In genomic region chr7:68129546-68130253, GRCm38 (mm10) we compare ENCODE assay signal across 8 mouse cellular contexts.
DNase-seq lines count a peak whose midpoint lies in the region; ATAC-seq and TF ChIP-seq lines count a peak whose summit lies in the region.

No protein-coding gene starts in this region.

- intact Hi-C loops in left cerebral cortex, adult 2 months (cut with DNase I), result loop anchor here (1.0 to 10.0 kb wide), 4 partner anchors 173 to 445 kb away; no protein-coding TSS in a partner anchor

- DNase-seq in Patski (ENCODE audit: low read depth, low spot score), result no peak
- DNase-seq in cerebellum, postnatal 25 days, result peak; percentile 97 to 99
- DNase-seq in frontal cortex, postnatal 36 days (ENCODE audit: low spot score in 2 of 2), result peak; percentile 91 to 96
- DNase-seq in left cerebral cortex, adult 2 months (ENCODE audit: extremely low spot score in 1 of 2, low spot score in 2 of 2), result peak; percentile 88 to 94
- peak; percentile 94 to 97 for DNase-seq in right cerebral cortex, adult 2 months (ENCODE audit: low spot score in 2 of 2)
- DNase-seq in urinary bladder, postnatal 14 days (ENCODE audit: low spot score), result peak; percentile 91

- TF ChIP-seq CTCF in Patski (IDR thresholded peaks at IDR 0.05), result no peak
- no peak for TF ChIP-seq CTCF in left cerebral cortex, adult 2 months (IDR thresholded peaks at IDR 0.05)

- H3K9ac ChIP-seq in hindbrain, embryonic 16.5 days (ENCODE audit: low read depth, low read length), result peak overlapping the region; percentile 75

- CTCF ChIA-PET in Patski (lab: Charles Lee), result interaction anchor here (0.6 to 2.9 kb wide), 10 partner anchors 54 to 330 kb away, joined by 3 to 19 read pairs (median 3); no protein-coding TSS in a partner anchor

- 2% methylated on average over 19 of the region's 19 CpGs for WGBS in hindbrain, embryonic 16.5 days

- POLR2A ChIA-PET in Patski (lab: Charles Lee), result interaction anchor here (0.6 to 2.6 kb wide), 10 partner anchors 20 to 884 kb away, joined by 3 to 18 read pairs (median 3); no protein-coding TSS in a partner anchor

- H3K4me2 ChIP-seq in hindbrain, embryonic 16.5 days (ENCODE audit: low read length), result peak overlapping the region; percentile 69

- H3K27me3 ChIP-seq in Patski, result no peaks in the 10 kb centered on the region
- no peaks in the 10 kb centered on the region for H3K27me3 ChIP-seq in hindbrain, embryonic 16.5 days (replicated peaks; ENCODE audit: control insufficient read depth, insufficient read depth, low read length)

- H3K9me3 ChIP-seq in hindbrain, embryonic 16.5 days (ENCODE audit: control insufficient read depth, low read length), result no peaks in the 10 kb centered on the region

- no peaks in the 10 kb centered on the region for H3K36me3 ChIP-seq in hindbrain, embryonic 16.5 days (ENCODE audit: control insufficient read depth, insufficient read depth, low read length)

- H3K4me3 ChIP-seq in hindbrain, embryonic 16.5 days (ENCODE audit: low read length), result peak overlapping the region; percentile 57
- H3K4me3 ChIP-seq in left cerebral cortex, adult 2 months, result peak overlapping the region; percentile 46

- in situ Hi-C loops in Patski (cut with MboI; ENCODE audit: low pct_unique_long_range_greater_than_20kb), result loop anchor here (5.0 kb wide), 4 partner anchors 53 to 327 kb away; no protein-coding TSS in a partner anchor

- H3K27ac ChIP-seq in hindbrain, embryonic 16.5 days (ENCODE audit: low read depth, low read length), result peak overlapping the region; percentile 94
- peak overlapping the region; percentile 95 for H3K27ac ChIP-seq in left cerebral cortex, adult 2 months

- ATAC-seq in Patski, result peak; percentile 12
- peak; percentile 62 for ATAC-seq in hindbrain, embryonic 16.5 days
- ATAC-seq in megakaryocyte, adult 5-6 weeks (ENCODE audit: poor library complexity, severe bottlenecking), result peak; percentile 41

- peaks cover 29% of the 10 kb centered on the region for H3K4me1 ChIP-seq in hindbrain, embryonic 16.5 days (ENCODE audit: control insufficient read depth, insufficient read depth, low read depth, low read length)

Comparison
In these comparisons a context has a peak if more than half of its experiments do, and no peak if none do; other contexts are left out.
1. ATAC-seq: peak in every context shown above with its lines; median percentile 62 in hindbrain, embryonic 16.5 days; 41 in megakaryocyte, adult 5-6 weeks; 12 in Patski.